ENCODE assay signal across 27 mouse cellular contexts in genomic region chr5:47508689-47509301, GRCm38 (mm10).
DNase-seq lines count a peak whose midpoint lies in the region; ATAC-seq and TF ChIP-seq lines count a peak whose summit lies in the region.
"Had no signal": no experiment of that assay in that cellular context is flagged by ENCODE, and none has a peak within 500 bp of the region (broad histone marks: within the 10 kb centered on the region; RNA-seq: fewer than 3 reads in every experiment).

No protein-coding gene starts in this region.

- H3K9me3 ChIP-seq in lung, embryonic 16.5 days (ENCODE audit: control insufficient read depth, low read length): no peaks in the 10 kb centered on the region
- H3K9me3 ChIP-seq: embryonic facial prominence, embryonic 13.5 days; heart, embryonic 12.5 days; hindbrain, embryonic 13.5 days; limb, embryonic 13.5 days; megakaryocyte, embryonic 14.5 days; midbrain, embryonic 12.5 days had no signal

- no peak overlapping the region for H3K4me3 ChIP-seq in lung, adult 2 months (replicated peaks; ENCODE audit: extremely low read depth, low read depth, low read length)
- H3K4me3 ChIP-seq in lung, embryonic 16.5 days (ENCODE audit: low read length): no peak overlapping the region
- H3K4me3 ChIP-seq in myocyte: no peak overlapping the region
- H3K4me3 ChIP-seq: embryonic facial prominence, embryonic 13.5 days; gastrocnemius, adult 2 months; heart, embryonic 12.5 days; hindbrain, embryonic 13.5 days; limb, embryonic 13.5 days; megakaryocyte, embryonic 14.5 days; midbrain, embryonic 12.5 days had no signal

- TF ChIP-seq POLR2A in lung, adult 2 months (IDR thresholded peaks at IDR 0.05; ENCODE audit: borderline replicate concordance, extremely low read depth, low read depth, low read length): no peak
- TF ChIP-seq POLR2A in myocyte (IDR thresholded peaks at IDR 0.05; ENCODE audit: insufficient read length, low read depth): no peak

- no peaks in the 10 kb centered on the region for H3K79me2 ChIP-seq in myocyte (ENCODE audit: control insufficient read depth, insufficient read depth)

- H3K9ac ChIP-seq in lung, embryonic 16.5 days (ENCODE audit: low read length): no peak overlapping the region
- H3K9ac ChIP-seq: embryonic facial prominence, embryonic 13.5 days; heart, embryonic 12.5 days; hindbrain, embryonic 13.5 days; limb, embryonic 13.5 days; midbrain, embryonic 12.5 days had no signal

- TF ChIP-seq CTCF in lung, adult 2 months (IDR thresholded peaks at IDR 0.05; ENCODE audit: insufficient read depth, low read length): no peak

- peak; percentile 90 for ATAC-seq in lung, embryonic 16.5 days (ENCODE audit: low read depth)
- ATAC-seq: forebrain, embryonic 14.5 days; intestine, embryonic 16.5 days had no signal

- H3K27ac ChIP-seq in lung, embryonic 16.5 days (ENCODE audit: low read length): peak overlapping the region; percentile 69
- H3K27ac ChIP-seq: embryonic facial prominence, embryonic 13.5 days; gastrocnemius, adult 2 months; hindbrain, embryonic 13.5 days; limb, embryonic 13.5 days; midbrain, embryonic 12.5 days had no signal

- H3K27me3 ChIP-seq in lung, embryonic 16.5 days (ENCODE audit: control insufficient read depth, insufficient read depth, low read depth, low read length): no peaks in the 10 kb centered on the region
- no peaks in the 10 kb centered on the region for H3K27me3 ChIP-seq in myocyte (ENCODE audit: control insufficient read depth, insufficient read depth, insufficient read length)
- H3K27me3 ChIP-seq: embryonic facial prominence, embryonic 13.5 days; heart, embryonic 12.5 days; hindbrain, embryonic 13.5 days; limb, embryonic 13.5 days; megakaryocyte, embryonic 14.5 days; midbrain, embryonic 12.5 days had no signal

- no peak overlapping the region for H3K4me2 ChIP-seq in lung, embryonic 16.5 days (ENCODE audit: low read depth, low read length)
- no peak overlapping the region for H3K4me2 ChIP-seq in myocyte (ENCODE audit: low read depth)
- H3K4me2 ChIP-seq: embryonic facial prominence, embryonic 13.5 days; heart, embryonic 12.5 days; hindbrain, embryonic 13.5 days; limb, embryonic 13.5 days; liver, embryonic 11.5 days; midbrain, embryonic 12.5 days had no signal

- no peak overlapping the region for H3ac ChIP-seq in myocyte (ENCODE audit: control insufficient read depth, insufficient read length)

- no peaks in the 10 kb centered on the region for H3K36me3 ChIP-seq in lung, embryonic 16.5 days (ENCODE audit: control insufficient read depth, insufficient read depth, low read length)
- no peaks in the 10 kb centered on the region for H3K36me3 ChIP-seq in myocyte (ENCODE audit: control insufficient read depth, insufficient read depth)
- H3K36me3 ChIP-seq: embryonic facial prominence, embryonic 13.5 days; heart, embryonic 12.5 days; hindbrain, embryonic 13.5 days; limb, embryonic 13.5 days; midbrain, embryonic 12.5 days had no signal

- peak; percentile 5 to 28 for DNase-seq in lung, adult 18-20 months
- DNase-seq in lung, adult 2 months: no peak
- peak; percentile 76 for DNase-seq in NIH3T3 (ENCODE audit: low read depth)
- no peak for DNase-seq in layer of hippocampus, adult 8-10 months (ENCODE audit: low spot score in 2 of 2)
- DNase-seq in spleen, postnatal 14 days (ENCODE audit: low spot score in 2 of 2): no peak
- DNase-seq: adrenal gland, postnatal 10 days; cerebellum, adult 11 months; cerebellum, adult 9-10 months; embryo, embryonic 11 days; gastrocnemius, adult 2 months; gastrocnemius, postnatal 36 days; heart, adult 18-20 months; heart, postnatal 4 days; kidney, adult 8-10 months; kidney, postnatal 10 days; thymus, postnatal 4 days had no signal

- H3K4me1 ChIP-seq in lung, adult 2 months (ENCODE audit: control insufficient read depth, insufficient read depth, low read length): no peaks in the 10 kb centered on the region
- peaks cover 10% of the 10 kb centered on the region for H3K4me1 ChIP-seq in lung, embryonic 16.5 days (replicated peaks; ENCODE audit: control insufficient read depth, insufficient read depth, low read length)
- H3K4me1 ChIP-seq: embryonic facial prominence, embryonic 13.5 days; heart, embryonic 12.5 days; hindbrain, embryonic 13.5 days; limb, embryonic 13.5 days; midbrain, embryonic 12.5 days had no signal

- WGBS in lung, adult 2 months: 58% methylated on average over 4 of the region's 4 CpGs
- WGBS in lung, embryonic 16.5 days: 40% methylated on average over 4 of the region's 4 CpGs

TF ChIP-seq in myocyte, 11 proteins besides CTCF, POLR2A, EP300 and RAD21:
- no peak for TF ChIP-seq TCF3 (IDR thresholded peaks at IDR 0.05; ENCODE audit: insufficient read length, low read depth)
- peak; percentile 81 for TF ChIP-seq CEBPB (IDR thresholded peaks at IDR 0.05; ENCODE audit: insufficient read depth, poor library complexity, severe bottlenecking)
TF ChIP-seq in myocyte: peak in this region for 1.

Comparison
In these comparisons a context has a peak if more than half of its experiments do, and no peak if none do; other contexts are left out.
1. DNase-seq: peak in lung, adult 18-20 months (2 of 2) and NIH3T3 (single experiment); none in lung, adult 2 months (single experiment), layer of hippocampus, adult 8-10 months (0 of 2) and spleen, postnatal 14 days (0 of 2).